Mouse (Mus musculus) granulocyte monocyte progenitor cell, adult 5-6 weeks (primary cell): ENCODE results near the gene Kifc3. TPM values are rescaled to one million over a fixed set of nuclear protein-coding genes. Genes with fewer than 3 reads are reported as not detected.
"Not testable (repeated sequence)": the region's sequence is repeated elsewhere in the genome, so short reads cannot be mapped to it uniquely, and the experiment has no call there.

ENCODE experiments used
- ATAC-seq: replicated peaks from 2 replicates; pipeline ENCODE4 v1.8.0; 2016; ENCODE audit warnings: mild to moderate bottlenecking, moderate TSS enrichment, inconsistent platforms; ENCODE audit not compliant: poor library complexity, severe bottlenecking
- total RNA-seq, 2 experiments: library from RNA; stranded (forward) in 1 of 2; stranded (reverse) in 1 of 2; fragments of 200-712, 200-1000 nt in 1 of 2; fragments of >200 nt in 1 of 2; fragmentation: Nextera tagmentation in 1 of 2; gene quantifications; 2 replicates each; pipeline ENCODE4 v1.2.3; 2014 to 2017

The Kifc3 gene
- total RNA-seq, 2 experiments from 2014 or later, result 1.1 to 3.2 TPM

- ATAC-seq, result peak; percentile 37
These were observed 870 bp upstream of the Kifc3 start for GRCm38 (mm10) chr8:95203326-95204038.

- ATAC-seq, result no peak
These were observed 499 bp downstream of the Kifc3 start for GRCm38 (mm10) chr8:95202056-95202570.

GRCm38 (mm10) chr8:95201491-95201890 is 1.1 kb downstream of the Kifc3 start:
- no peak for ATAC-seq

GRCm38 (mm10) chr8:95200001-95200405 is 2.6 kb downstream of the Kifc3 start:
- ATAC-seq, result no peak

GRCm38 (mm10) chr8:95195728-95196127 is 6.9 kb downstream of the Kifc3 start:
- no peak for ATAC-seq

GRCm38 (mm10) chr8:95191497-95192175 is 11.0 kb downstream of the Kifc3 start:
- no peak for ATAC-seq

- no peak for ATAC-seq
These were observed 15.0 kb downstream of the Kifc3 start for GRCm38 (mm10) chr8:95187579-95187978.

GRCm38 (mm10) chr8:95185891-95186513 is 16.6 kb downstream of the Kifc3 start:
- ATAC-seq, result peak; percentile 58

GRCm38 (mm10) chr8:95185104-95185503 is 17.5 kb downstream of the Kifc3 start:
- ATAC-seq, result no peak

- no peak for ATAC-seq
These were observed 18.4 kb downstream of the Kifc3 start for GRCm38 (mm10) chr8:95184171-95184570.

GRCm38 (mm10) chr8:95181850-95182249 is 20.8 kb downstream of the Kifc3 start:
- ATAC-seq, result no peak

- ATAC-seq, result no peak
These were observed 24.4 kb downstream of the Kifc3 start for GRCm38 (mm10) chr8:95178191-95178590.

- ATAC-seq, result no peak
These were observed 25.6 kb downstream of the Kifc3 start for GRCm38 (mm10) chr8:95176985-95177384.

- no peak for ATAC-seq
These were observed 26.8 kb downstream of the Kifc3 start for GRCm38 (mm10) chr8:95175808-95176207.

- no peak for ATAC-seq
These were observed 27.3 kb downstream of the Kifc3 start for GRCm38 (mm10) chr8:95175306-95175705.

- no peak for ATAC-seq
These were observed 30.2 kb downstream of the Kifc3 start for GRCm38 (mm10) chr8:95172433-95172832.

- ATAC-seq, result no peak
These were observed 34.9 kb downstream of the Kifc3 start for GRCm38 (mm10) chr8:95167726-95168125.

- no peak for ATAC-seq
These were observed 36.2 kb downstream of the Kifc3 start for GRCm38 (mm10) chr8:95166400-95166799.

GRCm38 (mm10) chr8:95165923-95166322 is 36.7 kb downstream of the Kifc3 start:
- ATAC-seq, result peak; percentile 68

- ATAC-seq, result no peak
These were observed 38.1 kb downstream of the Kifc3 start for GRCm38 (mm10) chr8:95164469-95164868.

- ATAC-seq, result not testable (repeated sequence)
These were observed 38.6 kb downstream of the Kifc3 start for GRCm38 (mm10) chr8:95163969-95164368.
